Mouse (Mus musculus): ENCODE data around the gene Mrpl17. TPM values are rescaled to one million over a fixed set of nuclear protein-coding genes. Genes with fewer than 3 reads are reported as not detected.
A peak's percentile ranks its signal among the peaks of the same experiment; 100 is the strongest.

Gene Mrpl17
- total and polyA plus RNA-seq, 2 experiments from 2014 or later = 20.1 to 226 TPM

DNA sequence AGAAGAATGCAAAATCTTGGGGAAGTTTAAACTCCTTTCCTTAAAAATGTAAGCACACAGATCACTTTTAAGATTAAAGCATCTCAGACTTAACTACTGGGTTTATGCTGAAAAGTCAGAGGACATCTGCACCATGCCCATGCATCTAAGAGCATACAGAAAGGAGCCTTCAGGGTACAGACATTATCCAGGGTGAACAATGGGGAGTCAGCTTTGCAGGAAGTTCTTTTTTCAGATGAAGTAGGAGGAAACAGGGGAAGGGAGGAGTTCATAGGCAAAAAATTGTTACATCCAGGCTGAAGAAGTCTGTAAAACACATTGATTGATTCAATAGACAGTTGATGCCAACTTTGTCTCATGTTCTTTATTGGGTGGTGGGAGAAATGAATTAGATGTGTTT, 7.5 kb downstream of the Mrpl17 start:
- Histone ChIP-seq H3K9me3 (ENCODE audit: low read length) (no peaks in the 10 kb centered on the region), H3K4me3 (ENCODE audit: low read length) (no peak overlapping the region), H3K9ac (replicated peaks; ENCODE audit: low read length) (no peak overlapping the region), H3K36me3 (ENCODE audit: insufficient read depth, low read length) (0 out of 2 replicates have a peak, but pooled peaks cover 5% of the 10 kb centered on the region), H3K27me3 (ENCODE audit: insufficient read depth, low read length) (no peaks in the 10 kb centered on the region), H3K4me2 (ENCODE audit: low read depth, low read length) (no peak overlapping the region), H3K4me1 (ENCODE audit: insufficient read depth, low read length) (no peaks in the 10 kb centered on the region), H3K27ac (no peak overlapping the region)
- no peak for TF ChIP-seq CTCF (IDR thresholded peaks at IDR 0.05; ENCODE audit: low read depth)
- ATAC-seq = no peak
- DNase-seq (ENCODE audit: low spot score) = no peak

DNA sequence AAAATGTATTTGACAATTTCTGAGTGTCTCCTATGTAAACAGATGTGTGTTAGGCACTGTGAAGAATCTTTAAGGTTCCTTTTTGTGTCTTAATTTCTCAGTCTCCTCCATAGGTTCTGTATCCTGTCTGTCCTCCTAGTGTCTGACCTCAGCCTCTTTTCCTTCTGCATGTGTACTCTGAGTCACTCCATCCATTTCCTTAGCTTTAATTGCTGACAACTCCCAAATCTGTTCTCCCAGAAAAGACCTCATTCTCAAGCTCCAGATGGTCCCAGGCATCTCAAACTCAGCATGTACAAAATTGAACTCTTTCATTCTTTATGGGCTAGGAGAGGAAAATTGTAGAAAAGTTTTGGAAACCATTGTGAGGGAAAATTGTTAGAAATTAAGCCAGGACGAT, 8.1 kb downstream of the Mrpl17 start:
- DNase-seq (ENCODE audit: low spot score) (no peak), ATAC-seq (no peak)
- Histone ChIP-seq H3K36me3 (ENCODE audit: insufficient read depth, low read length) (0 out of 2 replicates have a peak, but pooled peaks cover 5% of the 10 kb centered on the region), H3K4me2 (ENCODE audit: low read depth, low read length) (no peak overlapping the region), H3K4me1 (ENCODE audit: insufficient read depth, low read length) (no peaks in the 10 kb centered on the region), H3K4me3 (ENCODE audit: low read length) (no peak overlapping the region), H3K9me3 (ENCODE audit: low read length) (no peaks in the 10 kb centered on the region), H3K9ac (replicated peaks; ENCODE audit: low read length) (no peak overlapping the region), H3K27me3 (ENCODE audit: insufficient read depth, low read length) (no peaks in the 10 kb centered on the region), H3K27ac (no peak overlapping the region)
- no peak for TF ChIP-seq CTCF (IDR thresholded peaks at IDR 0.05; ENCODE audit: low read depth)
- WGBS = 62% methylated on average over 1 of the region's 1 CpGs

DNA sequence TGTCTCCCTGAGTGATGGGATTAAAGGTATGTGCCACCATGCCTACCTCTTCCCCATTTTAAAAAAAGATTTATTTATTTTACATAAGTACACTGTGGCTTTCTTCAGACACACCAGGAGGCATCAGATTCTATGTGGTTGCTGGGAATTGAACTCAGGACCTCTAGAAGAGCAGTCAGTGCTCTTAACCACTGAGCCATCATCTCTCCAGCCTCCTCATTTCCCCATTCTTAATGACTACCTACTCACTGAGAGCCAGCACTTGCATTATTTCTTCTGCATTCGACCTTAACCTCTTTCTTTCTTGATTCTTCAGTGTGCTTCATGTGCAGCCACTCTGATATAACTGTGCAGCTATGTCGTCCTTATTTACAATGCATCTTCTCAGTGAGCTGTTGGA, 8.6 kb downstream of the Mrpl17 start:
- WGBS = 46% methylated on average over 2 of the region's 2 CpGs
- ATAC-seq (no peak), DNase-seq (ENCODE audit: low spot score) (no peak)
- H3K27me3 ChIP-seq (ENCODE audit: insufficient read depth, low read length) = no peaks in the 10 kb centered on the region
- H3K27ac ChIP-seq = no peak overlapping the region
- H3K36me3 ChIP-seq (ENCODE audit: insufficient read depth, low read length) = 0 out of 2 replicates have a peak, but pooled peaks cover 4% of the 10 kb centered on the region
- H3K9me3 ChIP-seq (ENCODE audit: low read length) = no peaks in the 10 kb centered on the region
- H3K4me1 ChIP-seq (ENCODE audit: insufficient read depth, low read length) = no peaks in the 10 kb centered on the region
- H3K9ac ChIP-seq (replicated peaks; ENCODE audit: low read length) = no peak overlapping the region
- TF ChIP-seq CTCF (IDR thresholded peaks at IDR 0.05; ENCODE audit: low read depth) = no peak
- no peak overlapping the region for H3K4me2 ChIP-seq (ENCODE audit: low read depth, low read length)
- no peak overlapping the region for H3K4me3 ChIP-seq (ENCODE audit: low read length)

DNA sequence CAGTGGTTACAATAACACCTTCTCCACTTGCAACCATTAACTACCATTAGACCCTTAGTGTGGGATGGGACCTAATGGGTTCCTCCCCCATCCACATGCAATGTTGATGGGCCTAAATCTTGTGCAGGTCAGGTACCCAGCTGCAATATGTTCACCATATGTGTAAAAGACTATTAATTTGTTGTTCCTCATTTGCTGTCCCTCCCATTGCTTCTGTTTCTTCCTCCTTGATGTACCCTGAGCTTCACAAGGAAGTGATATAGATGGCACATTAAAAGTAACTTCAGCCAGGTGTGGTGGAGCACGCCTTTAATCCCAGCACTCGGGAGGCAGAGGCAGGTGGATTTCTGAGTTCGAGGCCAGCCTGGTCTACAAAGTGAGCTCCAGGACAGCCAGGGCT, 13.9 kb downstream of the Mrpl17 start:
- H3K9ac ChIP-seq (replicated peaks; ENCODE audit: low read length) = no peak overlapping the region
- H3K4me3 ChIP-seq (ENCODE audit: low read length) = no peak overlapping the region
- no peaks in the 10 kb centered on the region for H3K36me3 ChIP-seq (ENCODE audit: insufficient read depth, low read length)
- no peak overlapping the region for H3K27ac ChIP-seq
- DNase-seq (ENCODE audit: low spot score) (no peak), ATAC-seq (no peak)
- WGBS = 97% methylated on average over 3 of the region's 3 CpGs
- no peaks in the 10 kb centered on the region for H3K9me3 ChIP-seq (ENCODE audit: low read length)
- no peaks in the 10 kb centered on the region for H3K27me3 ChIP-seq (ENCODE audit: insufficient read depth, low read length)
- H3K4me1 ChIP-seq (ENCODE audit: insufficient read depth, low read length) = no peaks in the 10 kb centered on the region
- TF ChIP-seq CTCF (IDR thresholded peaks at IDR 0.05; ENCODE audit: low read depth) = no peak
- no peak overlapping the region for H3K4me2 ChIP-seq (ENCODE audit: low read depth, low read length)

DNA sequence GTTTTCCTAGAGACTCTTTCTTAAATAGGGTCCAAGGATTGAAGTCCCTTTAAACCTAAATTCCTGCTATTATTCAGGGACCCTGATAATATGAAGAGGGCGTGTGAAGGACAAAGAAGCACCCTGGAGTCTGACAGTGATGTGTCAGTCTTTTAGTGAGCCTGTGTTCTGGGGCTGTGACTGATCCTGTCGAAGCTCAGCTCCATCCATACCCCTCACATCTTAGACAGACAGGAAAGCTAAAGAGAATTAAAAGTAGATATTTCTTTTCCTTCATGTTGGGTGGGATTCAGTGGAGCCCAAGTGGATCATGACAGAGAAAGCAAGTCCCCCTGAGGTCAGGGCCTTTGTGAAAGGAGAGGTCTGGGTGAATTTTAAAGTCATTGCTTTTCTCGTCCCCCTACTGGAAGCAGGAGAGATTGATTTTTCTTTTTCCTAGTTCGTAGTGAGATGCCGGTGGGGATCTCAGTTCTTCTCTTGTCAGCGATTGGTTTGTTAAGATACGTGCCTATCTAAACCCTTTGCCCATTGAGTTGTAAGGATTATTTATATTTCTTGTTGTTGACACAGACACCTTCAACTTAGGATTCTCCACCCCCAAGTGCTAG, 15.0 kb downstream of the Mrpl17 start:
- no peaks in the 10 kb centered on the region for H3K4me1 ChIP-seq (ENCODE audit: insufficient read depth, low read length)
- H3K4me2 ChIP-seq (ENCODE audit: low read depth, low read length) = no peak overlapping the region
- 19% methylated on average over 7 of the region's 7 CpGs for WGBS
- TF ChIP-seq CTCF (IDR thresholded peaks at IDR 0.05; ENCODE audit: low read depth) = peak; percentile 58
- no peaks in the 10 kb centered on the region for H3K36me3 ChIP-seq (ENCODE audit: insufficient read depth, low read length)
- ATAC-seq = peak; percentile 43; the same call in 1 of the 2 replicates
- no peaks in the 10 kb centered on the region for H3K27me3 ChIP-seq (ENCODE audit: insufficient read depth, low read length)
- H3K27ac ChIP-seq = no peak overlapping the region
- no peaks in the 10 kb centered on the region for H3K9me3 ChIP-seq (ENCODE audit: low read length)
- no peak overlapping the region for H3K4me3 ChIP-seq (ENCODE audit: low read length)
- H3K9ac ChIP-seq (replicated peaks; ENCODE audit: low read length) = no peak overlapping the region
- DNase-seq (ENCODE audit: low spot score) = no peak

DNA sequence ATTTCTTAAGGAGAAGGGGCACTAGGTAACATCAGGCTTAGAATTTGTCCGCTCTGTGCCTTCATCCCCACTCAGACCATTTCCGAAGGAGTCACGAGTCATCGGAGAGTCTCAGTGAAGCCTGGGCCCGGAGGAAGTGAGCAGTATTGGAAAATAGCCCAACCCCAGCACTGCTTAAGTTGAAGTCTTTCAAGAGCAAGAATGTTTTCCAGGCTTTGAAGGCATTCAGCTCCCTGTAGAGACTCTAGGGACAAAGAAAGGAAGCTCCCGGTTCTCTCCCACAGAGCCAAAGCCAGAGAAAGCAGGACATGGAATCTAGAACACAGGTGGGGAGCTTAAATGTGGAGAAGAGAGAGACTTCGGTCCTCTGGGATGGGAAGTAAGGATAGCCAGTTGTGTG, 17.2 kb downstream of the Mrpl17 start:
- H3K36me3 ChIP-seq (ENCODE audit: insufficient read depth, low read length) = no peaks in the 10 kb centered on the region
- WGBS = 58% methylated on average over 7 of the region's 7 CpGs
- H3K4me3 ChIP-seq (ENCODE audit: low read length) = no peak overlapping the region
- H3K9ac ChIP-seq (replicated peaks; ENCODE audit: low read length) = no peak overlapping the region
- no peak for DNase-seq (ENCODE audit: low spot score)
- ATAC-seq = no peak
- no peaks in the 10 kb centered on the region for H3K9me3 ChIP-seq (ENCODE audit: low read length)
- no peaks in the 10 kb centered on the region for H3K27me3 ChIP-seq (ENCODE audit: insufficient read depth, low read length)
- no peak for TF ChIP-seq CTCF (IDR thresholded peaks at IDR 0.05; ENCODE audit: low read depth)
- no peaks in the 10 kb centered on the region for H3K4me1 ChIP-seq (ENCODE audit: insufficient read depth, low read length)
- no peak overlapping the region for H3K27ac ChIP-seq
- H3K4me2 ChIP-seq (ENCODE audit: low read depth, low read length) = no peak overlapping the region

DNA sequence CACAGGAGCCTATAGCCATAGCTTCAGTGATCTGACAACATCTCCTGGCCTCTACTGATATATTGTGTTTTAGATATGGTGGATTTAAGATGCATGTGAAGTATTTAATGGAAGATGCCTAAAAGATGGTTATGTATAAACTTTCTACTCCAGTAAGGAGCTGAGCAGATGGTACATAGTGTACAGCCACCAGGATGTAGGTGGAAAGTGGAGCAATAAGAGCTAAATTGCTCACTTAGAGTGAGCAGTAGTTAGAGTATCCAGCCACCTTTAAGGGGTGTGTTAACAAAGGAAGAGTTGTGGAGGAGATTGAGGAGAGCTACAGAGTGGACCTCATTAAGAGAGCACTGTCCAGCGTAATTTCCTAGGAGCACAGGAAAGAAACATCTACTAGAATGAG, 19.8 kb downstream of the Mrpl17 start:
- no peaks in the 10 kb centered on the region for H3K36me3 ChIP-seq (ENCODE audit: insufficient read depth, low read length)
- TF ChIP-seq CTCF (IDR thresholded peaks at IDR 0.05; ENCODE audit: low read depth) = no peak
- no peak overlapping the region for H3K27ac ChIP-seq
- no peaks in the 10 kb centered on the region for H3K27me3 ChIP-seq (ENCODE audit: insufficient read depth, low read length)
- no peak for ATAC-seq
- H3K9ac ChIP-seq (replicated peaks; ENCODE audit: low read length) = no peak overlapping the region
- DNase-seq (ENCODE audit: low spot score) = no peak
- H3K4me2 ChIP-seq (ENCODE audit: low read depth, low read length) = no peak overlapping the region
- 88% methylated on average over 1 of the region's 1 CpGs for WGBS
- peaks cover 11% of the 10 kb centered on the region for H3K4me1 ChIP-seq (ENCODE audit: insufficient read depth, low read length)
- H3K4me3 ChIP-seq (ENCODE audit: low read length) = no peak overlapping the region
- H3K9me3 ChIP-seq (ENCODE audit: low read length) = no peaks in the 10 kb centered on the region

All from hindbrain, postnatal 0 days (tissue).